Mouse (Mus musculus) neural tube, embryonic 12.5 days (tissue): Measurements from ENCODE around the gene Rbm44. TPM values are rescaled to one million over a fixed set of nuclear protein-coding genes. Genes with fewer than 3 reads are reported as not detected.

Experiments used
- ATAC-seq: fragments of 200-750 bp; cut with Nextera tagmentation; 2 replicates; pipeline ENCODE4 v1.8.0; 2017; ENCODE audit warnings: low read depth, mild to moderate bottlenecking, moderate TSS enrichment, moderate library complexity; ENCODE audit not compliant: low FRiP score
- H3K27ac ChIP-seq: fragments of 300-500 bp; sonication (generic); 2 replicates; pipeline ENCODE4 v1.5.1; 2016
- H3K27me3 ChIP-seq: fragments of 300-500 bp; sonication (generic); replicated peaks from 2 replicates; pipeline ENCODE4 v1.6.1; 2016; ENCODE audit warnings: mild to moderate bottlenecking
- H3K36me3 ChIP-seq: fragments of 300-500 bp; sonication (generic); 2 replicates; pipeline ENCODE4 v1.6.1; 2016; ENCODE audit warnings: mild to moderate bottlenecking
- H3K4me1 ChIP-seq: fragments of 300-500 bp; sonication (generic); 2 replicates; pipeline ENCODE4 v1.6.1; 2016
- H3K4me2 ChIP-seq: fragments of 300-500 bp; sonication (generic); replicated peaks from 2 replicates; pipeline ENCODE4 v1.6.1; 2016; ENCODE audit warnings: mild to moderate bottlenecking
- H3K4me3 ChIP-seq: fragments of 300-500 bp; sonication (generic); 2 replicates; pipeline ENCODE4 v1.5.1; 2016
- H3K9ac ChIP-seq: fragments of 300-500 bp; sonication (generic); 2 replicates; pipeline ENCODE4 v1.6.1; 2016; ENCODE audit warnings: mild to moderate bottlenecking
- H3K9me3 ChIP-seq: fragments of 300-500 bp; sonication (generic); 2 replicates; pipeline ENCODE4 v1.6.1; 2016; ENCODE audit warnings: mild to moderate bottlenecking
- WGBS: fragments of 180-500 bp; shearing (Covaris S2); methylation state at CpG from one replicate; pipeline ENCODE4 v1.1.7; 2016; 5-methylcytosine and 5-hydroxymethylcytosine counted together
- polyA plus RNA-seq: library from polyadenylated mRNA; unstranded; fragments of >200 nt; fragmentation: Nextera tagmentation; extraction: Ambion mirVana; gene quantifications from 2 replicates; pipeline ENCODE4 v1.2.1, GENCODE M21; 2016

Rbm44 gene
- polyA plus RNA-seq, 1 experiment from 2014 or later: 1.5 TPM

DNA sequence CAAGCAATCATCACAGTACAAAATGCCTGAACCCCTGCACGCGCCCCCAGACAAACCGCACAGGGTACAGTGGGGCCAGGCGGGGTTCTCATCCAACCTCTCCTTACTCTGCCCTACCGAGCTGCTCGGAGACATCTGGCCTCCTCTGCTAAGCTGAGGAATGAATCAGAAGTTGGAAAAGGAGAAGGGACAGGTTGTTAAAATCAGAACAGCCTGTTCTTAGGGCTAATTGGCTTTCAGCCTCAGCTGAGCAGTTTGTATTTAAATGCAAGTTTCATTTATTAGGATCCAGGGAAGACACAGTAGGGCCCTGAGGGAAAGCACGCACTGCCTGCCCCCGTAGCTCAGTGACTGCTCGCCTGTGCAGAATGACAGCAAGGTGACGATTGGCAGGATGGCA, 54.9 kb downstream of the Rbm44 start:
- 83% methylated on average over 10 of the region's 10 CpGs for WGBS
- Histone ChIP-seq H3K36me3 (no peaks in the 10 kb centered on the region), H3K4me1 (no peaks in the 10 kb centered on the region), H3K27me3 (no peaks in the 10 kb centered on the region), H3K27ac (no peak overlapping the region), H3K9ac (no peak overlapping the region), H3K9me3 (no peaks in the 10 kb centered on the region), H3K4me2 (no peak overlapping the region), H3K4me3 (no peak overlapping the region)
- ATAC-seq: no peak

DNA sequence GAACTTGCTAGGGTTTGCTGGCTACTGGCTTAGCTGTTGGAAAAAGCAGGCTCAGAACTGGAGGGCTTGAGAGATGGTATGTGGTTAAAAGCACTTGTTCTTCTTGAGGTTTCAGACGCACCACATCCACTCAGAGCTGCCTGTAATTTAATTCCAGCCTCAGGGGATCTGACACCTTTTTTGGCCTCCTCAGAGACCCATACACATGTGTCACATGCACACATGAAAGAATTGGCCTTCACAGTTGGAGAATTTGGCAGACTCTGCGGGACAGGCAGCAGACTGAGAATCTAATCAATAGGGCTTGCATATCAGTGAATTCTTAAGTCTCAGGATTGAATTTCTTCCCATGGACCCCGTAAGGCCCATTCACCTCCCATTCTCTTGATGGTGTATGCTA, 56.2 kb downstream of the Rbm44 start:
- H3K4me3 ChIP-seq: no peak overlapping the region
- WGBS: 62% methylated on average over 3 of the region's 3 CpGs
- no peaks in the 10 kb centered on the region for H3K4me1 ChIP-seq
- H3K4me2 ChIP-seq: no peak overlapping the region
- no peak overlapping the region for H3K27ac ChIP-seq
- H3K36me3 ChIP-seq: no peaks in the 10 kb centered on the region
- ATAC-seq: no peak
- no peak overlapping the region for H3K9ac ChIP-seq
- no peaks in the 10 kb centered on the region for H3K27me3 ChIP-seq
- no peaks in the 10 kb centered on the region for H3K9me3 ChIP-seq

GRCm38 (mm10) chr1:91204221-91204765, 59.4 kb downstream of the Rbm44 start:
- H3K4me1 ChIP-seq: no peaks in the 10 kb centered on the region
- H3K9me3 ChIP-seq: no peaks in the 10 kb centered on the region
- WGBS: 75% methylated on average over 5 of the region's 5 CpGs
- H3K4me3 ChIP-seq: no peak overlapping the region
- H3K27me3 ChIP-seq: no peaks in the 10 kb centered on the region
- H3K4me2 ChIP-seq: no peak overlapping the region
- no peak overlapping the region for H3K27ac ChIP-seq
- ATAC-seq: no peak
- no peak overlapping the region for H3K9ac ChIP-seq
- H3K36me3 ChIP-seq: no peaks in the 10 kb centered on the region

DNA sequence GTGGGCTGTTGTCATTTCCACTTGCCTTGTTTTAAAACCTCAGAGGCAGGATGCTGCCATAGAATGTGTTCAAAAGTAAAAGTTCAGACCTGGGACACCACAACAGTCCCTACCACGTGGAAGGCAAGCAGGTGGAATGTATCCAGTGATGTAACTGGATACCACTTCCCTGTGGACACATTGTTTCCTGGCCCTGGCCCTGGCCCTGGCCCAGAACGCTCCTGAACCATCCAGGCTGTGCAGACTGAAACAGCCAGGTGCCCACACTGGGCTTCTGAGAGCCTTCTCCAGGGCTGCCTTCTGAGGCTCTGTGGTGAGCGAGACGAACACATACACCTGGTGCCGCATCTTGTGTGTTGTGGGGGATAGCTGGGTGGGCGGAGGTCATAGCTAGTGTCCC, 60.8 kb downstream of the Rbm44 start:
- Histone ChIP-seq H3K4me2 (no peak overlapping the region), H3K36me3 (no peaks in the 10 kb centered on the region), H3K4me1 (no peaks in the 10 kb centered on the region), H3K9me3 (no peaks in the 10 kb centered on the region), H3K9ac (no peak overlapping the region), H3K4me3 (no peak overlapping the region), H3K27me3 (no peaks in the 10 kb centered on the region), H3K27ac (no peak overlapping the region)
- ATAC-seq: no peak
- 83% methylated on average over 6 of the region's 6 CpGs for WGBS

DNA sequence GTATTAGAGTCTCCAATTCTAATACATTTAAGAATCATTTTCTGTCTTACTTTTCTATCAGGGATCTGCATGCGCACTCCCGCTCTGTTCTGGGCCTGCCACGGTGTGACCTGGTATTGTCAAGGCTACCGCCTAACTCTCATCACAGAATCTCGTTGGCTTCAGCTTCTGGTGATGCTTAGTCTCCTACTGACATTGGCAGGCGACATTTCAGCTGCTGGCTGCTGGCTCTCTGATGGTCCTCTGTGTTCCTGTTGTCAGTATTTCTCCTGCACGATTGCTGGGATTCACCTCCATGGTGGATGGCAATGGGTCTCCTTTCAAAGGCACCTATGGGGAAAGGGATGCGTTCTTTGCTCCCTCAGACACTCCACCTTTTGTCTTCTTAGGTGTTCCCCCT, 61.4 kb downstream of the Rbm44 start:
- no peak for ATAC-seq
- Histone ChIP-seq H3K4me1 (no peaks in the 10 kb centered on the region), H3K9me3 (no peaks in the 10 kb centered on the region), H3K4me2 (no peak overlapping the region), H3K27ac (no peak overlapping the region), H3K9ac (no peak overlapping the region), H3K4me3 (no peak overlapping the region), H3K36me3 (no peaks in the 10 kb centered on the region), H3K27me3 (no peaks in the 10 kb centered on the region)
- WGBS: 81% methylated on average over 8 of the region's 8 CpGs

GRCm38 (mm10) chr1:91206873-91207272, 62.0 kb downstream of the Rbm44 start:
- no peaks in the 10 kb centered on the region for H3K27me3 ChIP-seq
- H3K4me1 ChIP-seq: no peaks in the 10 kb centered on the region
- no peak for ATAC-seq
- H3K4me2 ChIP-seq: no peak overlapping the region
- H3K9me3 ChIP-seq: no peaks in the 10 kb centered on the region
- H3K27ac ChIP-seq: no peak overlapping the region
- 70% methylated on average over 5 of the region's 5 CpGs for WGBS
- no peak overlapping the region for H3K4me3 ChIP-seq
- H3K36me3 ChIP-seq: no peaks in the 10 kb centered on the region
- H3K9ac ChIP-seq: no peak overlapping the region

DNA sequence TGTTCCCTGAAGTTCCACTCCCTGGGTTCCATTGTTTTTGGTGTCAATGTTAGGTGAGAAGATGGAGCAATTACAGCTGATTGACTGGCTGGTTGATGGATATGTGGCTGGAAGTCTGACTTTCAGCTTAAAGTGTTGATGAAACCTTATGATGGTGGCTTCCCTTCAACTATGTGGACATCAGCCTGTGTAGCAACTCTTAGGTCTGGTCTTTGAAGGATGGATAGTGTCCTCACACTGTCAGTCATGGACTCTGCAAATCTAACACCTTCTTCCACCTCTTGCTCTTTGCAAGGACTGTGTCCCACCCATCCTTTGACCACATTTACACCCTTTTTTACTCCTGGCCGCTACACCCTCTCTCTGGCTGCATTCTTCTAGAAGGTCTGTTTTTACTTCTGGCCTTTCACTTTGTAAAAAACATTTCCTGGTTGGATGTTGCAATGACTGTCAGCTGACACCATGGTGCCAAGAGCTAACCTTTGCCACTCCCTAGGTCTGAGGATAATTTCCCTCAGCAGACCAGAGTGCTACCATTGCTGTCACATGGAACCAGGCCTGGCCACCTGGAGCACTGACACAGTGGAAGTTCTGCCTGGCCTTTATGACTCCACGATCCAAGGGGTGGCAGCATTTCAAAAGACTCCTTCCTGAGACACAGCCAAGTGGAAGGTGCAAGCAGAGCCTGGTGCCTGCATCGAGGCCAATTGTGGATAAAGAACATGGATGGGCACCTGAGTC, 62.6 kb downstream of the Rbm44 start:
- no peak overlapping the region for H3K4me3 ChIP-seq
- H3K4me1 ChIP-seq: no peaks in the 10 kb centered on the region
- ATAC-seq: no peak
- H3K9ac ChIP-seq: no peak overlapping the region
- H3K36me3 ChIP-seq: no peaks in the 10 kb centered on the region
- no peak overlapping the region for H3K4me2 ChIP-seq
- H3K27me3 ChIP-seq: no peaks in the 10 kb centered on the region
- no peaks in the 10 kb centered on the region for H3K9me3 ChIP-seq
- 75% methylated on average over 3 of the region's 3 CpGs for WGBS
- H3K27ac ChIP-seq: no peak overlapping the region

DNA sequence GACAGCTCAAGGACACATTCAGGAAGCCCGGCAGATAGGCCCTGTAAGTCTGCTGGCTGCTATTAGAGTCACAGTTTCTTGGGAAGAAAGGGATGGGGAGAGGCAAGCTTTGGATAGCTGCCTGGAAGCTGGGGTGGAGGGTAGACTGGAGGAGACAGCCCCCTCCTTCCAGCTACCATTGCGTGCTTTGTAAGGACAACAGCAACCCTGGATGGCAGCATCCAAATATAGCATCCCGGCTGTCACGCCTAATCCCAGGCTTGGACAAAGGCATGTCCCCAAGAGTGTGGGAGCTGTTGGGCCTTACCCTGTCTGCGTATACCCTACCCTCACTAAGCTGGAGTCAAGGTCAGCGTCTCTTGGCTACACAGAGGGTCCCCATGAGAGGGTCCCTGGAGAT, 64.5 kb downstream of the Rbm44 start:
- Histone ChIP-seq H3K4me1 (no peaks in the 10 kb centered on the region), H3K4me3 (no peak overlapping the region), H3K9ac (no peak overlapping the region), H3K9me3 (no peaks in the 10 kb centered on the region), H3K36me3 (no peaks in the 10 kb centered on the region), H3K4me2 (no peak overlapping the region), H3K27me3 (no peaks in the 10 kb centered on the region), H3K27ac (no peak overlapping the region)
- ATAC-seq: no peak
- whole genome bisulfite sequencing: 93% methylated on average over 6 of the region's 6 CpGs

- no peak overlapping the region for H3K27ac ChIP-seq
- H3K4me2 ChIP-seq: no peak overlapping the region
- ATAC-seq: no peak
- no peaks in the 10 kb centered on the region for H3K9me3 ChIP-seq
- H3K27me3 ChIP-seq: no peaks in the 10 kb centered on the region
- H3K4me1 ChIP-seq: no peaks in the 10 kb centered on the region
- no peaks in the 10 kb centered on the region for H3K36me3 ChIP-seq
- 83% methylated on average over 6 of the region's 6 CpGs for WGBS
- H3K9ac ChIP-seq: no peak overlapping the region
- no peak overlapping the region for H3K4me3 ChIP-seq
Measured at GRCm38 (mm10) chr1:91209785-91210184, 64.9 kb downstream of the Rbm44 start.

DNA sequence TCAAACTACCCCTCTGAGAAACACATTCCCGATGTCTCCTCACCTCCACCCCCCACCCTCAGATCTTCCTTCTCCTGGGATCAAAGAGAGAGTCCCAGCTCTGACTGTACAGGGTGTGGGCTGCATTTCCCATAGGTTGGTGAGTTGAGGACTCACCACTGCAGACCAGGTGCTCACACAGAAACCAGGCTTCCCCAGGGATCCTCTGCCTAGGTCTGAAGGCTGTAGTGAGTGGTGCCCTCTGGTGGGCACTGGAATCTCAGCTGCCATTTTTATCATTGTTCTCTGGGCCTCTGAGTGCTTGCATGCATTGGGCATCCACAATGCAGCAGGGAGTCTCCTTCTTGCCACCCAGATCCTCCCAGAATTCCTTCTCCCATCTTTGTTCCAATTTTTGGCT, 66.2 kb downstream of the Rbm44 start:
- Histone ChIP-seq H3K4me1 (no peaks in the 10 kb centered on the region), H3K36me3 (no peaks in the 10 kb centered on the region), H3K9me3 (no peaks in the 10 kb centered on the region), H3K9ac (no peak overlapping the region), H3K27ac (no peak overlapping the region), H3K4me3 (no peak overlapping the region), H3K4me2 (no peak overlapping the region), H3K27me3 (no peaks in the 10 kb centered on the region)
- 0 out of 2 replicates have a peak, but pooled peaks have one; percentile 37 for ATAC-seq
- WGBS: 68% methylated on average over 1 of the region's 1 CpGs

GRCm38 (mm10) chr1:91211591-91212008, 66.7 kb downstream of the Rbm44 start:
- WGBS: 83% methylated on average over 7 of the region's 7 CpGs
- no peak overlapping the region for H3K4me2 ChIP-seq
- no peaks in the 10 kb centered on the region for H3K4me1 ChIP-seq
- H3K9me3 ChIP-seq: no peaks in the 10 kb centered on the region
- no peaks in the 10 kb centered on the region for H3K27me3 ChIP-seq
- no peak overlapping the region for H3K9ac ChIP-seq
- no peak overlapping the region for H3K4me3 ChIP-seq
- H3K36me3 ChIP-seq: no peaks in the 10 kb centered on the region
- no peak for ATAC-seq
- H3K27ac ChIP-seq: no peak overlapping the region

DNA sequence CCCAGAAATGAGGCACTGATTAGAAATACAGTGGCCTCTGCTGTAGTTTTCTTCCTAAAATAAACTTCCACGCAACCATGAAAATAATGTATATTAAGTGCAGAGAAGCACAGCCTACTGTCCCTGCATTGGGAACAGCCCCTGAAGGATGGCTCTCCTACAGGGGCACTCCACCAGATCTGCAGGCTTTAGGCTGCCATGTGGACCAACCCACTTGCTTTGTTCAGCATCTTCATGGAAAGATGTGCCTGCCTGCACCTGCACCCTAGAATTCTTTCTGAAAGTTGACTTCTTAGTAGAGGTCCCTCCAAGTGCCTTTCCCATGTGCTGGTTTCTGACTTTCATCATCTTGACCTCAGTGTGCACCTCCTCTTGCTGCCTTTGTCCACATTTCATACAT, 70.4 kb downstream of the Rbm44 start:
- H3K9me3 ChIP-seq: no peaks in the 10 kb centered on the region
- H3K27me3 ChIP-seq: no peaks in the 10 kb centered on the region
- WGBS: 90% methylated on average over 1 of the region's 1 CpGs
- H3K9ac ChIP-seq: no peak overlapping the region
- H3K4me1 ChIP-seq: no peaks in the 10 kb centered on the region
- H3K4me3 ChIP-seq: no peak overlapping the region
- ATAC-seq: no peak
- H3K4me2 ChIP-seq: no peak overlapping the region
- H3K27ac ChIP-seq: no peak overlapping the region
- H3K36me3 ChIP-seq: no peaks in the 10 kb centered on the region

GRCm38 (mm10) chr1:91215981-91216380, 71.1 kb downstream of the Rbm44 start:
- Histone ChIP-seq H3K36me3 (no peaks in the 10 kb centered on the region), H3K9me3 (no peaks in the 10 kb centered on the region), H3K4me1 (no peaks in the 10 kb centered on the region), H3K27me3 (no peaks in the 10 kb centered on the region), H3K27ac (no peak overlapping the region), H3K9ac (no peak overlapping the region), H3K4me3 (no peak overlapping the region), H3K4me2 (no peak overlapping the region)
- ATAC-seq: no peak
- 68% methylated on average over 1 of the region's 1 CpGs for WGBS
